19 mouse cellular contexts compared by ENCODE assay signal in the genomic region with DNA sequence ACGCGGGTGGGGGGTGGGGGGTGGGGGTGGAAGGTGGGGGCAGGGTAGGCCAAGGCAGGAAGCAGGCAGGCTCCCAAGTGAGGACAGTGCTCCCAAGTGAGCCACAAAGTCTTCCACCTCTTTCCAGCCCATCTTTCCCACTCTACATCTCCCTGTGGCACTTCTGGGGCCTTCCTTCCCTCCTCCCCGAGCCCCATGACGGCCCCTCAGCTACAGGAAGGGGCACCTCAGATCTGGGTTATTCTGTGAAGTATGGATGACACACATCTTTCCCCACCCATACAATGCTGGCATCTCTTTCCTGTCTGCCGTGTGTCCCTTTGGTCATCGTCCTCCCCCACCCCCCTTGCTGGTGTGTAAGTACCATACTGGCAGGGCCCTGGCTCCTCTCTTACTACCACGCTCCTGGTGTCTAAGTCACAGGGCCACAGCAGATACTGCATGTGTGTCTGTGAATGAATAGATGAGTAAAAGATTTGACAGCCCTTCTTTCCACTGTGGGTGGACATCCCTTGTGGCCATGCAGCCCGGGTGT. TPM values are rescaled to one million over a fixed set of nuclear protein-coding genes. Genes with fewer than 3 reads are reported as not detected.
DNase-seq lines count a peak whose midpoint lies in the region; ATAC-seq and TF ChIP-seq lines count a peak whose summit lies in the region.
"Had no signal": no experiment of that assay in that cellular context is flagged by ENCODE, and none has a peak within 500 bp of the region (broad histone marks: within the 10 kb centered on the region; RNA-seq: fewer than 3 reads in every experiment).

No protein-coding gene starts in this region.

- no peak for ATAC-seq in kidney, postnatal 0 days (replicated peaks; ENCODE audit: low FRiP score, low read depth)
- no peak for ATAC-seq in stomach, embryonic 15.5 days (ENCODE audit: insufficient read depth, low FRiP score, low read depth)

- TF ChIP-seq POLR2A in cerebellum, adult 2 months (IDR thresholded peaks at IDR 0.05; ENCODE audit: borderline replicate concordance, insufficient read depth, low read length) = no peak

- H3K4me1 ChIP-seq in kidney, postnatal 0 days (replicated peaks; ENCODE audit: insufficient read depth, low read length) = no peaks in the 10 kb centered on the region
- no peaks in the 10 kb centered on the region for H3K4me1 ChIP-seq in stomach, embryonic 15.5 days
- no peaks in the 10 kb centered on the region for H3K4me1 ChIP-seq in cerebellum, adult 2 months (ENCODE audit: control insufficient read depth, insufficient read depth, low read length)
- H3K4me1 ChIP-seq: hindbrain, embryonic 15.5 days; neural tube, embryonic 12.5 days had no signal

- no peak overlapping the region for H3K9ac ChIP-seq in kidney, postnatal 0 days (ENCODE audit: low read depth, low read length)
- no peak overlapping the region for H3K9ac ChIP-seq in stomach, embryonic 15.5 days
- H3K9ac ChIP-seq: hindbrain, embryonic 15.5 days; liver, embryonic 14.5 days; neural tube, embryonic 12.5 days had no signal

- peak overlapping the region; percentile 31; the same call in 1 of the 2 replicates for H3K4me2 ChIP-seq in kidney, postnatal 0 days (ENCODE audit: low read length)
- peak overlapping the region; percentile 21; the same call in 1 of the 2 replicates for H3K4me2 ChIP-seq in stomach, embryonic 15.5 days
- H3K4me2 ChIP-seq: hindbrain, embryonic 15.5 days; neural tube, embryonic 12.5 days had no signal

- no peak overlapping the region for H3K27ac ChIP-seq in kidney, postnatal 0 days
- H3K27ac ChIP-seq in stomach, embryonic 15.5 days = no peak overlapping the region
- H3K27ac ChIP-seq in cerebellum, adult 2 months (ENCODE audit: insufficient read depth, low read length) = no peak overlapping the region
- H3K27ac ChIP-seq: hindbrain, embryonic 15.5 days; liver, embryonic 14.5 days; neural tube, embryonic 12.5 days had no signal

- peak; percentile 92 for DNase-seq in heart, adult 11 months
- no peak for DNase-seq in heart, adult 8-10 months (ENCODE audit: low spot score)
- no peak for DNase-seq in kidney, postnatal 0 days (ENCODE audit: low spot score)
- DNase-seq in kidney, adult 11 months = no peak
- peak; percentile 25 for DNase-seq in thymus, postnatal 14 days
- DNase-seq in thymus, postnatal 36 days = no peak
- no peak for DNase-seq in cerebellum, adult 2 months
- DNase-seq: adrenal gland, postnatal 36 days; cerebellum, adult 9-10 months; embryo, embryonic 11 days; midbrain, embryonic 14.5 days; spleen, adult 18-20 months; thymus, postnatal 25 days had no signal

- no peak overlapping the region for H3K4me3 ChIP-seq in kidney, postnatal 0 days (replicated peaks; ENCODE audit: low read depth, low read length)
- no peak overlapping the region for H3K4me3 ChIP-seq in stomach, embryonic 15.5 days (replicated peaks)
- no peak overlapping the region for H3K4me3 ChIP-seq in cerebellum, adult 2 months (replicated peaks; ENCODE audit: insufficient read depth, low read depth, low read length)
- H3K4me3 ChIP-seq: hindbrain, embryonic 15.5 days; neural tube, embryonic 12.5 days had no signal

- TF ChIP-seq CTCF in kidney, postnatal 0 days (IDR thresholded peaks at IDR 0.05; ENCODE audit: low read depth) = no peak
- no peak for TF ChIP-seq CTCF in cerebellum, adult 2 months (IDR thresholded peaks at IDR 0.05; ENCODE audit: borderline replicate concordance, insufficient read depth, low read depth, low read length)

- H3K36me3 ChIP-seq in kidney, postnatal 0 days (ENCODE audit: insufficient read depth, low read length) = no peaks in the 10 kb centered on the region
- H3K36me3 ChIP-seq in stomach, embryonic 15.5 days = no peaks in the 10 kb centered on the region
- H3K36me3 ChIP-seq: hindbrain, embryonic 15.5 days; neural tube, embryonic 12.5 days had no signal

- H3K9me3 ChIP-seq in kidney, postnatal 0 days (replicated peaks; ENCODE audit: low read length) = no peaks in the 10 kb centered on the region
- H3K9me3 ChIP-seq in stomach, embryonic 15.5 days = no peaks in the 10 kb centered on the region
- H3K9me3 ChIP-seq: hindbrain, embryonic 15.5 days; neural tube, embryonic 12.5 days had no signal

- H3K27me3 ChIP-seq in kidney, postnatal 0 days (ENCODE audit: insufficient read depth, low read length) = no peaks in the 10 kb centered on the region
- H3K27me3 ChIP-seq in stomach, embryonic 15.5 days (replicated peaks) = no peaks in the 10 kb centered on the region
- H3K27me3 ChIP-seq in cerebellum, adult 2 months (ENCODE audit: control insufficient read depth, insufficient read depth, low read length) = no peaks in the 10 kb centered on the region
- H3K27me3 ChIP-seq: hindbrain, embryonic 15.5 days; neural tube, embryonic 12.5 days had no signal

- WGBS in kidney, postnatal 0 days = 69% methylated on average over 7 of the region's 8 CpGs
- WGBS in stomach, embryonic 15.5 days = 76% methylated on average over 8 of the region's 8 CpGs
- WGBS in cerebellum, adult 2 months = 86% methylated on average over 8 of the region's 8 CpGs

RNA-seq across cellular contexts. Expression of gene Scimp, which starts 6.7 kb away (rescaled TPM):
- under 1 TPM; 0.25 to 0.97 (median 0.53) TPM for total RNA-seq in heart, adult 8-10 months (2022)
- 0.55 and 0.84 TPM in 2 replicates for polyA plus RNA-seq in kidney, postnatal 0 days (2015; fragmentation: Nextera tagmentation; extraction: Ambion mirVana)
- polyA plus RNA-seq in stomach, embryonic 15.5 days (2015; fragmentation: Nextera tagmentation; extraction: Ambion mirVana) = 0.35 and 0.61 TPM in 2 replicates
- polyA plus RNA-seq in cerebellum, adult 2 months (2012; rRNA removed) = 0.10 TPM in 1 of 2 replicates, not detected in the other
- total RNA-seq: ES-E14; gastrocnemius, postnatal 4 days had no signal
- polyA plus RNA-seq: hindbrain, embryonic 15.5 days; neural tube, embryonic 12.5 days had no signal

RNA-seq across cellular contexts. Expression of gene Rabep1, which starts 38.9 kb away (rescaled TPM):
- total RNA-seq in heart, adult 8-10 months (2022) = 10 to 100 TPM; 35.9 to 40.8 (median 36.5) TPM
- polyA plus RNA-seq in kidney, postnatal 0 days (2015; fragmentation: Nextera tagmentation; extraction: Ambion mirVana) = 35.4 and 37.5 TPM in 2 replicates
- polyA plus RNA-seq in stomach, embryonic 15.5 days (2015; fragmentation: Nextera tagmentation; extraction: Ambion mirVana) = 36.8 and 41.1 TPM in 2 replicates
- polyA plus RNA-seq in cerebellum, adult 2 months (2012; rRNA removed) = 35.4 and 35.9 TPM in 2 replicates

RNA-seq across cellular contexts. Expression of gene Zfp3, which starts 41.7 kb away (rescaled TPM):
- total RNA-seq in heart, adult 8-10 months (2022) = 1 to 10 TPM; 6.1 to 8.6 (median 7.5) TPM
- 7.1 and 7.7 TPM in 2 replicates for polyA plus RNA-seq in kidney, postnatal 0 days (2015; fragmentation: Nextera tagmentation; extraction: Ambion mirVana)
- polyA plus RNA-seq in stomach, embryonic 15.5 days (2015; fragmentation: Nextera tagmentation; extraction: Ambion mirVana) = 5.5 and 6.9 TPM in 2 replicates
- 10.4 and 11.1 TPM in 2 replicates for polyA plus RNA-seq in cerebellum, adult 2 months (2012; rRNA removed)

Comparison
In these comparisons a context has a peak if more than half of its experiments do, and no peak if none do; other contexts are left out.
1. DNase-seq: peak in heart, adult 11 months (single experiment) and thymus, postnatal 14 days (single experiment); none in heart, adult 8-10 months (single experiment), kidney, postnatal 0 days (single experiment), kidney, adult 11 months (single experiment), thymus, postnatal 36 days (0 of 2) and cerebellum, adult 2 months (0 of 2).